Mouse (Mus musculus): ENCODE data around the gene Brd2. TPM values are rescaled to one million over a fixed set of nuclear protein-coding genes. Genes with fewer than 3 reads are reported as not detected.

Brd2 gene
- polyA plus RNA-seq (2012; rRNA removed): 188 and 209 TPM in 2 replicates

DNA sequence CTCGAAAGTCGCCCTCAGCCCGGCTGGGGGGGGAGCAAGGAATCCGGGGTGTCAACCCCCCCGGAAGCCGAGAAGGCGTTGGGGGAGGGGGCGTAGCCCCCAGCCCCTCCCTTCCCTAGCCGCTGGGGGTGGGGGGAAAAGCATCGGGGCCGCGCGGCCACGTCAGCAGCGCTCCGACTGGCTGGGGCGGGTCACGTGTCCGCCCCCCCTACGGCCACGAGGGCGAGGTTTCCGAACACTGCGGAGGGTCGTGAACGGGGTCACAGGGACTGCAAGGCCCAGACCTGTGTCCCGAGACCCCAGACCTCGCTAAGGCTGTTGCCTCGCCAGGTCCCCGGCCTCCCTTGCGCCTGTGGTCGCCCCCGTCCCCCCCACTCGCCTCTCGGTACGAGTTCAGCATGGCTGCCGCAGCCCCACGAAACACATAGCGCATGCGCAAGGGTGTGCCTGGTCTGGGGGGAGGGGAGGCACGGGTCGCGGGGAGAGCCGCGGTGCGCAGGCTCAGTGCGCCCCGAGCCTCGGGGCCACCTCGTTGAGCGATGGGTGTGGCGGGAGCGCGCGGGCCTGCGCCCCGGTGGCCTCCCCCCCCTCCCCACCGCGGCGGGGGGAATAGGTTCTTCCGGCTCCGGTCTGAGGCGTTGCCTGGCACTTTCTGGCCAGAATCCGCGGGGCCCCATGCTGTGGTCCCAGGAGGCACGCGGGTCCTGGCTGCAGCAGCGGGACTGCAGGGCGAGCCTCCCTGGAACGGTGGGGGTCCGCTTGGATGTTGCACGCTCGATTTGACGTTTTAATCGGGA is at the start of gene Brd2:
Gene Brd2 (minus strand): TSS at position 447 of the 797 bp plus-strand sequence.
- peak within 1 kb of the TSS; percentile 98 for H3K27ac ChIP-seq (ENCODE audit: insufficient read depth, low read length)
- H3K4me3 ChIP-seq (replicated peaks; ENCODE audit: insufficient read depth, low read depth, low read length): peak within 1 kb of the TSS; percentile 93
- under 1% methylated on average over 75 of the region's 75 CpGs for WGBS
- no peak for TF ChIP-seq CTCF (IDR thresholded peaks at IDR 0.05; ENCODE audit: borderline replicate concordance, insufficient read depth, low read depth, low read length)
- peak; percentile 60 for TF ChIP-seq POLR2A (IDR thresholded peaks at IDR 0.05; ENCODE audit: borderline replicate concordance, insufficient read depth, low read length)
- H3K4me1 ChIP-seq (ENCODE audit: control insufficient read depth, insufficient read depth, low read length): peaks cover 3% of the 10 kb centered on the region
- peak; percentile 97 to 99 for DNase-seq
- H3K27me3 ChIP-seq (ENCODE audit: control insufficient read depth, insufficient read depth, low read length): no peaks in the 10 kb centered on the region

DNA sequence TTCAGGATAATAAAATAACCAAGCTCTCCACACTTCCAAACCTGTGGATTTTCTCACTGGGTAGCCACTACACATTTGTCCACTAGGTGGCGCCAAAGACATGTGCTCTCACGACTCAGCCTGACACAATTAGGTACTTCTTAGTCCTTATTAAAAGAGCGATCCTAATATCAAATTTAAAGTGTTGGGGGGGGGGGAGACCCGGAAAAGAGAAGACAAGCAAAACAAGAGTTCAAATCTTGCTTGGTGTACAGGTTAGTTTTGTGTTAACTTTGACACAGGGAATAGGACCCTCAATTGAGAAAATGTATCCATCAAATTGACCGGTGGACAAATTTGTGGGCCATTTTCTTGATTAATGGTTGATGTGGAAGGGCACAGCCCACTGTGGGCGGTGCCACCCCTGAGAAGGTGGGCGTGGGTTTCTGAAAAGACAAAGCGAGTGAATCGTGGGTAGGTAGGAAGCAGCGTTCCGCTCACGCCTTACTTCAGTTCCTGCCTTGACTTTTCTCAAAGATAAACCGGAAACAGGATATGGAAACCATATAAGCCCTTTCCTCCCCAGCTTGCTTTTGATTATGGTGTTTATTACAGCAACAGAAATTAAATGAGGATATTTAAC is 48.6 kb upstream of the Brd2 start:
- Histone ChIP-seq H3K27me3 (ENCODE audit: control insufficient read depth, insufficient read depth, low read length) (no peaks in the 10 kb centered on the region), H3K4me1 (ENCODE audit: control insufficient read depth, insufficient read depth, low read length) (no peaks in the 10 kb centered on the region), H3K27ac (ENCODE audit: insufficient read depth, low read length) (no peak overlapping the region), H3K4me3 (replicated peaks; ENCODE audit: insufficient read depth, low read depth, low read length) (no peak overlapping the region)
- WGBS: 42% methylated on average over 13 of the region's 13 CpGs
- peak; percentile 84 for TF ChIP-seq CTCF (IDR thresholded peaks at IDR 0.05; ENCODE audit: borderline replicate concordance, insufficient read depth, low read depth, low read length)
- TF ChIP-seq POLR2A (IDR thresholded peaks at IDR 0.05; ENCODE audit: borderline replicate concordance, insufficient read depth, low read length): no peak
- DNase-seq: peak; percentile 59 to 74

DNA sequence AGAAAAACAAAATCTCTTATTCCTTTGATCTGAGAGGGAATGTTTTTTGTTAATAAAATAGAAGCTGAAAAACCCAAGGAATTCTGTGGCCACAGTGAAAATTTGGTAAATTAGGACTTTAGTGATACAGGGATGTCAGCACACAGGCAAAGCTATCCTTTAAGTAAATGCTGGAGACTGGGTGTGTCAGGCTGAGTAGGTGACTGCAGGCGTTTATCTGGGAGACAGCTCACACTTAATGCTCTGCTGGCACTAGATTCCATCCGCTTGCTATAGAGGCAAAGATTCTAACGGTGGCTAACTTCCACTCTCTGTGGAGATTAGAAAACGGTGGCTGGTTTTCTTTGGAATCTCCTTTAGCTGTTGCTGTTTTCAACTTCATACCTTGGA is 48.0 kb upstream of the Brd2 start:
- no peaks in the 10 kb centered on the region for H3K4me1 ChIP-seq (ENCODE audit: control insufficient read depth, insufficient read depth, low read length)
- WGBS: 24% methylated on average over 4 of the region's 4 CpGs
- no peak for DNase-seq
- no peak for TF ChIP-seq POLR2A (IDR thresholded peaks at IDR 0.05; ENCODE audit: borderline replicate concordance, insufficient read depth, low read length)
- no peak for TF ChIP-seq CTCF (IDR thresholded peaks at IDR 0.05; ENCODE audit: borderline replicate concordance, insufficient read depth, low read depth, low read length)
- no peaks in the 10 kb centered on the region for H3K27me3 ChIP-seq (ENCODE audit: control insufficient read depth, insufficient read depth, low read length)
- H3K27ac ChIP-seq (ENCODE audit: insufficient read depth, low read length): no peak overlapping the region
- H3K4me3 ChIP-seq (replicated peaks; ENCODE audit: insufficient read depth, low read depth, low read length): no peak overlapping the region

DNA sequence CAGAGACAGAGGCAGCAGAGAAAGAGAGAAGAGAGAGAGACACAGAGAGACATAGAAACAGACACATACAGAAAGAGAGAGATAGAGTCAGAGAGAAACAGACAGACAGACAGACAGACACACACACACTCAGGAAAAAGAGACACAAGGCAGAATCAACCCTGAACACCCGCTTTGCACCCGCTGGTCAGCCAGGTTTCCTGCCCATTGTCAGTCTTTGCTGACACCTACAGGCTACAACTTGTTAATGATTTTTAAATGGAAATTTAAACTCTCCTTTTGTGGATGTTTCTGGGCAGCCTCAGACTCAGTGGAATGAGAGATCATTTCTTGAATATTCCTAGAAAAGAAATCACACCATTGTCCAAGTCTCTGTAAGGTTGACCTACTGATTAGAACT is 46.8 kb upstream of the Brd2 start:
- Histone ChIP-seq H3K4me3 (replicated peaks; ENCODE audit: insufficient read depth, low read depth, low read length) (no peak overlapping the region), H3K4me1 (ENCODE audit: control insufficient read depth, insufficient read depth, low read length) (no peaks in the 10 kb centered on the region), H3K27ac (ENCODE audit: insufficient read depth, low read length) (no peak overlapping the region), H3K27me3 (ENCODE audit: control insufficient read depth, insufficient read depth, low read length) (no peaks in the 10 kb centered on the region)
- no peak for TF ChIP-seq POLR2A (IDR thresholded peaks at IDR 0.05; ENCODE audit: borderline replicate concordance, insufficient read depth, low read length)
- TF ChIP-seq CTCF (IDR thresholded peaks at IDR 0.05; ENCODE audit: borderline replicate concordance, insufficient read depth, low read depth, low read length): peak; percentile 77
- WGBS: 2% methylated on average over 2 of the region's 2 CpGs
- DNase-seq: peak; percentile 21 to 31

DNA sequence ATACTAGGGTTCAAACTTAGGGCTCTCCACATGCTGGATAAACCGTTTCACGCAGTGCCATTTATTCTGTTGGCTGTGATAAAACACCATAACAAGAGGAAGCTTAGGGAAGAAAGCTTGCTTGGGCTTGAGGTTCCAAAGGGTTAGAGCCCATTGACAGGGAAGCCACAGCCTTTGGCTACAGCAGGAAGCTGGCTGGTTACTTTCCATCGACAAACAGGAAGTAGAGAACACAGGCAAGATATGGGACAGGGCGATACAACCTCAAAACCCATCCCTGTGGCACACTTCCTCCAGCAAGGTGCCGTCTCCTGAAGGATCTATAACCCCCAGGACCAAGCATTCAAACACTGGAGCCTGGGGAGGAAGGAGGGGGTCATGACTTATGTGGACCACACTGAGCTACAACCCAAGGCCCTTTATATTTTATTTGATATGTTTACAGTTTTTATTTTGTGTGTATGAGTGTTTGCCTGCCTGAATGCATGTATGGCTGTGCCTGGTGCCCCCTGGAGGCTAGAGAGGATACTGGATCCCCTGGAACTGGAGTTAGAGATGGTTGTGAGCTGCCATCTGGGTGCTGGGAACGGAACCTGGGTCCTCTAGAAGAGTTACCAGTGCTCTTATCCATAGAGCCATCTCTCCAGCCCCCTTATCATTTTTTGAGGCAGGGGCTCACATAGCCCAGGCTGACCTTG is 42.7 kb upstream of the Brd2 start:
- Histone ChIP-seq H3K4me1 (ENCODE audit: control insufficient read depth, insufficient read depth, low read length) (no peaks in the 10 kb centered on the region), H3K27ac (ENCODE audit: insufficient read depth, low read length) (no peak overlapping the region), H3K4me3 (replicated peaks; ENCODE audit: insufficient read depth, low read depth, low read length) (no peak overlapping the region), H3K27me3 (ENCODE audit: control insufficient read depth, insufficient read depth, low read length) (no peaks in the 10 kb centered on the region; the same call in 1 of the 2 replicates)
- no peak for DNase-seq
- 80% methylated on average over 6 of the region's 6 CpGs for WGBS
- TF ChIP-seq CTCF (IDR thresholded peaks at IDR 0.05; ENCODE audit: borderline replicate concordance, insufficient read depth, low read depth, low read length) (no peak), POLR2A (IDR thresholded peaks at IDR 0.05; ENCODE audit: borderline replicate concordance, insufficient read depth, low read length) (no peak)

DNA sequence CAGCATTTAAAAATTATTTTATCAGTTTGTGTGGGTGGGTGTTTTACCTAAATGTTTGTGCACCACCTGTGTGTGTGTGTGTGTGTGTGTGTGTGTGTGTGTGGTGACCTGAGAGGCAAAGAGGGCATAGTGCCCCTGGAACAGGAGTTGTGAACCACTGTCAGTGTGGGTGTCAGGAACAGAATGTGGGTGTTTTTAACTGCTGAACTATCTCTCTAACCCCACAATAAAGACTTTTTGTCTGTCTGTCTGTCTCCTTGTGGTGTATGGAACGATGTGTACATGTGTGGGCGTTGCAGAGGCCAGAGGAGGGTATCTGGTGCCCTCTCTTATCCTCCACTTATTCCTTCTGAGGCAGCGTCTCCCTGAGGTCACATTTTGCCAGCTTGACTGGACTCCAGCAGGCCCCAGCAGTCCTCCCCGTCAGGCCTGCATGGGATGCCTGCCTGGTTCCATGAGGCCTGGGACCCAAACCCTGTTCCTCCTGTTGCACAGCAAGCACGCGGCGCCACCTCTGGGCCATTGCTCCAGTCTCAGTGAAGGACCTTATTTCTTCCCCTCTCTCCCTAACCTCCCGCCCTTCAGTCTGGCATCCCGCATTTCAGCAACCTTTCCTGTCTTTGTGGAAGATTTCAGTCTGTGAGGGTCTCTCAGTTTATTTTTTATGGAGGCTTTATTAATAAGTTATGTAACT is 41.9 kb upstream of the Brd2 start:
- no peak for DNase-seq
- 42% methylated on average over 9 of the region's 9 CpGs for WGBS

DNA sequence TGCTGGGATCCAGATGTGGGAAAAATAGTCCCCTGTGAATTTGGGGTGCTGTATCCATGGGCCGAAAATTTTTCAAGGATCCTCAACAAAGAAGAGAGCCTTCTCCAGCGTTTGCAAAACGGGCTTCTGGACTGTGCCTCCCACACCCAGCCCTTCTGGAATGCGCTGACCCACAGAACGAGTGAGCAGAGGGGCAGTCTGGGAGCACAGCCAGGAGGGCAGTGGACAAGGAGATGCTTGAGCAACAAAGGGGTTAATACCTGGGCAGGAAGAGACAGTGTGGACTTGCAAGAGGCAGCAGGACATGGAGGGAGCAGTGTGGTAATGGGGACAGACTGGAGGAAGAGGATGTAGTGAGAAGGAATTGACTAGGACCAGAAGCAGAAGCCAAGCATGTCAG is 33.1 kb upstream of the Brd2 start:
- TF ChIP-seq POLR2A (IDR thresholded peaks at IDR 0.05; ENCODE audit: borderline replicate concordance, insufficient read depth, low read length): no peak
- no peak for TF ChIP-seq CTCF (IDR thresholded peaks at IDR 0.05; ENCODE audit: borderline replicate concordance, insufficient read depth, low read depth, low read length)
- no peak for DNase-seq
- H3K27me3 ChIP-seq (ENCODE audit: control insufficient read depth, insufficient read depth, low read length): no peaks in the 10 kb centered on the region; the same call in 1 of the 2 replicates
- no peaks in the 10 kb centered on the region for H3K4me1 ChIP-seq (ENCODE audit: control insufficient read depth, insufficient read depth, low read length)
- WGBS: 43% methylated on average over 5 of the region's 5 CpGs
- no peak overlapping the region for H3K27ac ChIP-seq (ENCODE audit: insufficient read depth, low read length)
- H3K4me3 ChIP-seq (replicated peaks; ENCODE audit: insufficient read depth, low read depth, low read length): no peak overlapping the region

More for the DNA sequence above, 41.9 kb upstream of the Brd2 start:
- TF ChIP-seq POLR2A (IDR thresholded peaks at IDR 0.05; ENCODE audit: borderline replicate concordance, insufficient read depth, low read length) (no peak), CTCF (IDR thresholded peaks at IDR 0.05; ENCODE audit: borderline replicate concordance, insufficient read depth, low read depth, low read length) (no peak)
- Histone ChIP-seq H3K27me3 (ENCODE audit: control insufficient read depth, insufficient read depth, low read length) (no peaks in the 10 kb centered on the region; the same call in 1 of the 2 replicates), H3K4me1 (ENCODE audit: control insufficient read depth, insufficient read depth, low read length) (no peaks in the 10 kb centered on the region), H3K27ac (ENCODE audit: insufficient read depth, low read length) (no peak overlapping the region), H3K4me3 (replicated peaks; ENCODE audit: insufficient read depth, low read depth, low read length) (no peak overlapping the region)
